Mouse (Mus musculus): ENCODE data around the gene Sox5. TPM values are rescaled to one million over a fixed set of nuclear protein-coding genes. Genes with fewer than 3 reads are reported as not detected.

The Sox5 gene
- polyA plus RNA-seq, 1 experiment from 2014 or later, result 27.0 TPM

DNA sequence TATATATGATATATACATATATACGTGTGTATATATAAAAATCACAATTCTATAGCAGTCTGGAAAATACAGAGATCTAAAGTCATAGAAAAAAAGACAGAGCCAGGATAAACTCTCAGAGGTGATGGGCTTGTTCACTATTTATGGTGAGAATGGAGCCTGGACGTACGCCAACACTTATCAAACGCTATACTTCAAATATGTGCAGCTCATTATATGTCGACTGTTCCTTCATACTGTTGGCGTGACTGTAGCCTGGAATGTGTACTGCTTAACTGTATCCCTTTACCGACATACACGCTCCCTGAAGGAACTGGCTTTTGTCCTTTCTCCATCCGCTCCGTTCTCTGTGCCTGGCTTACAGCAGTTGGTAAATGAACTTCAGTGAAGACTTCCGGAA lies 407.0 kb downstream of the Sox5 start:
- DNase-seq (ENCODE audit: low spot score) (no peak), ATAC-seq (ENCODE audit: low FRiP score) (no peak)
- WGBS, result 90% methylated on average over 11 of the region's 11 CpGs
- Histone ChIP-seq H3K4me3 (replicated peaks; ENCODE audit: low read length) (no peak overlapping the region), H3K4me1 (replicated peaks; ENCODE audit: control insufficient read depth, insufficient read depth, low read length) (no peaks in the 10 kb centered on the region), H3K27ac (no peak overlapping the region), H3K9me3 (ENCODE audit: control insufficient read depth, low read length) (no peaks in the 10 kb centered on the region), H3K36me3 (replicated peaks; ENCODE audit: control insufficient read depth, insufficient read depth) (no peaks in the 10 kb centered on the region), H3K27me3 (ENCODE audit: control insufficient read depth, insufficient read depth, low read length) (no peaks in the 10 kb centered on the region), H3K9ac (no peak overlapping the region), H3K4me2 (replicated peaks) (no peak overlapping the region)

DNA sequence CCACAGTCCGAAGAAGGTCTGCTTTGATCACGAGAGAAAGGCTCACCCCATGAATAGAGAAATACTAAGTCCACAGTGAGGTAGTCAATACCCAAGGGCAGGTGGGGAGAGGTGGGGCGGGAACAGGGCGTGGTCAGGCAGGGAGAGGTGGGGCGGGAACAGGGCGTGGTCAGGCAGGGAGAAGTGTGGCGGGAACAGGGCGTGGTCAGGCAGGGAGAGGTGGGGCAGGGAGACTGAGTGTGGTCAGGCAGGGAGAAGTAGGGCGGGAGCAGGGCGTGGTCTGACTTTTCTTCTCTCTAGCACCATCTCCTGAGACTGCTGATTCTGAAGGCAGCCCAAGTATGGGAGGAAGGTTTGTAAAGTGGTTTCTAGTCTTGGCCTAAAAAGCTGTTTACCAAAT lies 411.1 kb downstream of the Sox5 start:
- H3K36me3 ChIP-seq (replicated peaks; ENCODE audit: control insufficient read depth, insufficient read depth), result no peaks in the 10 kb centered on the region
- DNase-seq (ENCODE audit: low spot score) (no peak), ATAC-seq (ENCODE audit: low FRiP score) (no peak)
- no peak overlapping the region for H3K4me2 ChIP-seq (replicated peaks)
- H3K9me3 ChIP-seq (ENCODE audit: control insufficient read depth, low read length), result no peaks in the 10 kb centered on the region
- no peaks in the 10 kb centered on the region for H3K27me3 ChIP-seq (ENCODE audit: control insufficient read depth, insufficient read depth, low read length)
- WGBS, result 48% methylated on average over 10 of the region's 10 CpGs
- H3K27ac ChIP-seq, result no peak overlapping the region
- no peak overlapping the region for H3K9ac ChIP-seq
- H3K4me1 ChIP-seq (replicated peaks; ENCODE audit: control insufficient read depth, insufficient read depth, low read length), result 0 out of 2 replicates have a peak, but pooled peaks cover 5% of the 10 kb centered on the region
- H3K4me3 ChIP-seq (replicated peaks; ENCODE audit: low read length), result no peak overlapping the region

GRCm38 (mm10) chr6:144367626-144368077 lies 414.1 kb downstream of the Sox5 start:
- ATAC-seq (ENCODE audit: low FRiP score) (peak; percentile 84), DNase-seq (ENCODE audit: low spot score) (peak; percentile 75)
- H3K27me3 ChIP-seq (ENCODE audit: control insufficient read depth, insufficient read depth, low read length), result peaks cover 11% of the 10 kb centered on the region; the same call in 1 of the 2 replicates
- no peak overlapping the region for H3K4me3 ChIP-seq (replicated peaks; ENCODE audit: low read length)
- H3K9me3 ChIP-seq (ENCODE audit: control insufficient read depth, low read length), result 0 out of 2 replicates have a peak, but pooled peaks cover 7% of the 10 kb centered on the region
- WGBS, result 47% methylated on average over 11 of the region's 11 CpGs
- H3K27ac ChIP-seq, result no peak overlapping the region
- H3K36me3 ChIP-seq (replicated peaks; ENCODE audit: control insufficient read depth, insufficient read depth), result no peaks in the 10 kb centered on the region
- H3K4me2 ChIP-seq (replicated peaks), result no peak overlapping the region
- H3K4me1 ChIP-seq (replicated peaks; ENCODE audit: control insufficient read depth, insufficient read depth, low read length), result 0 out of 2 replicates have a peak, but pooled peaks cover 5% of the 10 kb centered on the region
- no peak overlapping the region for H3K9ac ChIP-seq

DNA sequence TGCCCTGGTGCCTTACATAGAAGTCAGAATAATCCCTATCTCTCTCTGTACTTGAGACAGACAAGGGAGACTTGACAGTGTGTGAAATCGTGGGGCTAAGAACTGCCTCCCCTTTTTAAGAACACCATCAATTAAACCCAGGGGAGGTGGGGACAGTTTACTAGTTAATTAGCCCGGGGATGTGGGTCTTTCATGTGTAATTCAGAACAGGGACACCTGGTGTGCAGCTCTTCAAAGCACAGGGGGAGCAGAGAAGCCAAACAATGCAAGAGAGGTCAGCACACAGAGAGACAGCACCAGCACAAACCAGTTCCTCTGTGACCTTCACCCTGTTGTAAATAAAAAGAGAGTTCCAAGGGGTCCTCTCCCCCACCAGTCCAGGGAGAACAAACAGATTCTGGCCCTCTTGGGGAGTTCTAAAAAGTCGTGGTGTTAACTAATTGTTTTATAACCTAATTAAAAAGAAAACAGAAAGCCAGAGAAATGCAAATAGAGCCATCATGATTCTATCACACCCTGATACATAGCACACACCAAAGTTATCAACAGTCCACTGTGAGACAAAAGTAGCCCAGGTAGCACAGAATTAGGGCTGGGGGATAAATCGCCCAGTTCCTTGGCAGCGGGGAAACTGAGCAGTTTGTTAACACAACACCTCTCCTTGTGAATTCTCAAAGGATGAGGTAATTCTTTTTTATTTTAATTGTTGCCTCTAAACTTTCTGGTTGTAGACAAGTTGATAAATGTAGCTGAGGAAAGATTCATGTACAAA lies 420.3 kb downstream of the Sox5 start:
- Histone ChIP-seq H3K4me1 (replicated peaks; ENCODE audit: control insufficient read depth, insufficient read depth, low read length) (no peaks in the 10 kb centered on the region), H3K4me3 (replicated peaks; ENCODE audit: low read length) (no peak overlapping the region), H3K36me3 (replicated peaks; ENCODE audit: control insufficient read depth, insufficient read depth) (no peaks in the 10 kb centered on the region), H3K9me3 (ENCODE audit: control insufficient read depth, low read length) (0 out of 2 replicates have a peak, but pooled peaks cover 7% of the 10 kb centered on the region), H3K27me3 (ENCODE audit: control insufficient read depth, insufficient read depth, low read length) (peaks cover 11% of the 10 kb centered on the region; the same call in 1 of the 2 replicates), H3K4me2 (replicated peaks) (no peak overlapping the region), H3K27ac (no peak overlapping the region), H3K9ac (no peak overlapping the region)
- 10% methylated on average over 5 of the region's 5 CpGs for WGBS
- DNase-seq (ENCODE audit: low spot score), result no peak
- ATAC-seq (ENCODE audit: low FRiP score), result no peak

GRCm38 (mm10) chr6:144357081-144357480 lies 424.7 kb downstream of the Sox5 start:
- no peaks in the 10 kb centered on the region for H3K36me3 ChIP-seq (replicated peaks; ENCODE audit: control insufficient read depth, insufficient read depth)
- H3K9ac ChIP-seq, result no peak overlapping the region
- no peaks in the 10 kb centered on the region for H3K9me3 ChIP-seq (ENCODE audit: control insufficient read depth, low read length)
- DNase-seq (ENCODE audit: low spot score) (no peak), ATAC-seq (ENCODE audit: low FRiP score) (no peak)
- 95% methylated on average over 4 of the region's 4 CpGs for WGBS
- H3K4me2 ChIP-seq (replicated peaks), result no peak overlapping the region
- H3K4me3 ChIP-seq (replicated peaks; ENCODE audit: low read length), result no peak overlapping the region
- H3K27me3 ChIP-seq (ENCODE audit: control insufficient read depth, insufficient read depth, low read length), result no peaks in the 10 kb centered on the region
- H3K4me1 ChIP-seq (replicated peaks; ENCODE audit: control insufficient read depth, insufficient read depth, low read length), result no peaks in the 10 kb centered on the region
- no peak overlapping the region for H3K27ac ChIP-seq

- Histone ChIP-seq H3K27ac (no peak overlapping the region), H3K4me3 (replicated peaks; ENCODE audit: low read length) (no peak overlapping the region), H3K27me3 (ENCODE audit: control insufficient read depth, insufficient read depth, low read length) (no peaks in the 10 kb centered on the region), H3K9ac (no peak overlapping the region), H3K4me2 (replicated peaks) (no peak overlapping the region), H3K9me3 (ENCODE audit: control insufficient read depth, low read length) (no peaks in the 10 kb centered on the region), H3K4me1 (replicated peaks; ENCODE audit: control insufficient read depth, insufficient read depth, low read length) (no peaks in the 10 kb centered on the region), H3K36me3 (replicated peaks; ENCODE audit: control insufficient read depth, insufficient read depth) (no peaks in the 10 kb centered on the region)
- DNase-seq (ENCODE audit: low spot score), result no peak
- 91% methylated on average over 6 of the region's 6 CpGs for WGBS
- ATAC-seq (ENCODE audit: low FRiP score), result no peak
Observed at GRCm38 (mm10) chr6:144351049-144351448, 430.7 kb downstream of the Sox5 start.

- Histone ChIP-seq H3K4me1 (replicated peaks; ENCODE audit: control insufficient read depth, insufficient read depth, low read length) (no peaks in the 10 kb centered on the region), H3K4me3 (replicated peaks; ENCODE audit: low read length) (no peak overlapping the region), H3K27ac (no peak overlapping the region), H3K4me2 (replicated peaks) (no peak overlapping the region), H3K9me3 (ENCODE audit: control insufficient read depth, low read length) (0 out of 2 replicates have a peak, but pooled peaks cover 5% of the 10 kb centered on the region), H3K27me3 (ENCODE audit: control insufficient read depth, insufficient read depth, low read length) (no peaks in the 10 kb centered on the region), H3K36me3 (replicated peaks; ENCODE audit: control insufficient read depth, insufficient read depth) (no peaks in the 10 kb centered on the region), H3K9ac (no peak overlapping the region)
- WGBS, result 57% methylated on average over 11 of the region's 11 CpGs
- no peak for ATAC-seq (ENCODE audit: low FRiP score)
- DNase-seq (ENCODE audit: low spot score), result peak; percentile 27
Observed at GRCm38 (mm10) chr6:144343338-144343737, 438.4 kb downstream of the Sox5 start.

- Histone ChIP-seq H3K9ac (no peak overlapping the region), H3K27me3 (ENCODE audit: control insufficient read depth, insufficient read depth, low read length) (no peaks in the 10 kb centered on the region), H3K4me3 (replicated peaks; ENCODE audit: low read length) (no peak overlapping the region), H3K4me2 (replicated peaks) (no peak overlapping the region), H3K9me3 (ENCODE audit: control insufficient read depth, low read length) (0 out of 2 replicates have a peak, but pooled peaks cover 5% of the 10 kb centered on the region), H3K4me1 (replicated peaks; ENCODE audit: control insufficient read depth, insufficient read depth, low read length) (peaks cover 7% of the 10 kb centered on the region; the same call in 1 of the 2 replicates), H3K27ac (no peak overlapping the region), H3K36me3 (replicated peaks; ENCODE audit: control insufficient read depth, insufficient read depth) (no peaks in the 10 kb centered on the region)
- DNase-seq (ENCODE audit: low spot score), result no peak
- no peak for ATAC-seq (ENCODE audit: low FRiP score)
- 99% methylated on average over 3 of the region's 3 CpGs for WGBS
Observed at GRCm38 (mm10) chr6:144339554-144339953, 442.2 kb downstream of the Sox5 start.

- H3K9ac ChIP-seq, result no peak overlapping the region
- DNase-seq (ENCODE audit: low spot score), result peak; percentile 51
Observed at GRCm38 (mm10) chr6:144339006-144339405, 442.8 kb downstream of the Sox5 start.

More at GRCm38 (mm10) chr6:144339006-144339405, 442.8 kb downstream of the Sox5 start:
- H3K4me1 ChIP-seq (replicated peaks; ENCODE audit: control insufficient read depth, insufficient read depth, low read length), result peaks cover 7% of the 10 kb centered on the region; the same call in 1 of the 2 replicates
- H3K27ac ChIP-seq, result no peak overlapping the region
- 67% methylated on average over 13 of the region's 13 CpGs for WGBS
- no peak overlapping the region for H3K4me2 ChIP-seq (replicated peaks)
- no peaks in the 10 kb centered on the region for H3K27me3 ChIP-seq (ENCODE audit: control insufficient read depth, insufficient read depth, low read length)
- 0 out of 2 replicates have a peak, but pooled peaks cover 5% of the 10 kb centered on the region for H3K9me3 ChIP-seq (ENCODE audit: control insufficient read depth, low read length)
- no peaks in the 10 kb centered on the region for H3K36me3 ChIP-seq (replicated peaks; ENCODE audit: control insufficient read depth, insufficient read depth)
- H3K4me3 ChIP-seq (replicated peaks; ENCODE audit: low read length), result no peak overlapping the region
- no peak for ATAC-seq (ENCODE audit: low FRiP score)
